Mouse (Mus musculus) intestine, embryonic 15.5 days (tissue): ENCODE results near the gene Fbxl15. TPM values are rescaled to one million over a fixed set of nuclear protein-coding genes. Genes with fewer than 3 reads are reported as not detected.

Source experiments
- ATAC-seq: fragments of 200-750 bp; cut with Nextera tagmentation; 2 replicates; pipeline ENCODE4 v1.8.0; 2017; ENCODE audit warnings: moderate TSS enrichment, moderate library complexity
- H3K27ac ChIP-seq: fragments of 300-500 bp; sonication (generic); 2 replicates; pipeline ENCODE4 v1.5.1; 2015; ENCODE audit warnings: mild to moderate bottlenecking, inconsistent platforms
- H3K27me3 ChIP-seq: fragments of 300-500 bp; sonication (generic); replicated peaks from 2 replicates; pipeline ENCODE4 v1.6.1; 2015; ENCODE audit warnings: inconsistent platforms
- H3K36me3 ChIP-seq: fragments of 300-500 bp; sonication (generic); 2 replicates; pipeline ENCODE4 v1.6.1; 2015; ENCODE audit warnings: inconsistent platforms
- H3K4me1 ChIP-seq: fragments of 300-500 bp; sonication (generic); replicated peaks from 2 replicates; pipeline ENCODE4 v1.6.1; 2015; ENCODE audit warnings: inconsistent platforms
- H3K4me2 ChIP-seq: fragments of 300-500 bp; sonication (generic); replicated peaks from 2 replicates; pipeline ENCODE4 v1.6.1; 2015; ENCODE audit warnings: mild to moderate bottlenecking, inconsistent platforms
- H3K4me3 ChIP-seq: fragments of 300-500 bp; sonication (generic); replicated peaks from 2 replicates; pipeline ENCODE4 v1.5.1; 2015; ENCODE audit warnings: inconsistent platforms
- H3K9ac ChIP-seq: fragments of 300-500 bp; sonication (generic); 2 replicates; pipeline ENCODE4 v1.6.1; 2015; ENCODE audit warnings: inconsistent platforms
- H3K9me3 ChIP-seq: fragments of 300-500 bp; sonication (generic); 2 replicates; pipeline ENCODE4 v1.6.1; 2016; ENCODE audit warnings: inconsistent platforms
- WGBS: fragments of 180-500 bp; shearing (Covaris S2); methylation state at CpG from one replicate; pipeline ENCODE4 v1.1.7; 2015; 5-methylcytosine and 5-hydroxymethylcytosine counted together
- polyA plus RNA-seq: library from polyadenylated mRNA; unstranded; fragments of >200 nt; fragmentation: Nextera tagmentation; extraction: Ambion mirVana; gene quantifications from 2 replicates; pipeline ENCODE4 v1.2.1, GENCODE M21; 2015

Fbxl15 gene
- polyA plus RNA-seq, 1 experiment from 2014 or later = 15.6 TPM

- Histone ChIP-seq H3K27ac (no peak overlapping the region), H3K4me3 (no peak overlapping the region), H3K4me2 (no peak overlapping the region), H3K9me3 (no peaks in the 10 kb centered on the region), H3K4me1 (peaks cover 30% of the 10 kb centered on the region), H3K27me3 (0 out of 2 replicates have a peak, but pooled peaks cover 10% of the 10 kb centered on the region), H3K9ac (no peak overlapping the region), H3K36me3 (peaks cover 12% of the 10 kb centered on the region)
- ATAC-seq = no peak
- WGBS = 91% methylated on average over 12 of the region's 12 CpGs
Measured at GRCm38 (mm10) chr19:46310312-46310865, 17.6 kb upstream of the Fbxl15 start.

GRCm38 (mm10) chr19:46311341-46311740 lies 16.6 kb upstream of the Fbxl15 start:
- ATAC-seq = no peak
- Histone ChIP-seq H3K9me3 (no peaks in the 10 kb centered on the region), H3K27ac (no peak overlapping the region), H3K4me3 (no peak overlapping the region), H3K4me1 (peaks cover 28% of the 10 kb centered on the region), H3K36me3 (peaks cover 12% of the 10 kb centered on the region), H3K4me2 (no peak overlapping the region), H3K27me3 (peaks cover 14% of the 10 kb centered on the region), H3K9ac (no peak overlapping the region)
- WGBS = 84% methylated on average over 9 of the region's 9 CpGs

- peaks cover 9% of the 10 kb centered on the region for H3K36me3 ChIP-seq
- 90% methylated on average over 21 of the region's 21 CpGs for whole genome bisulfite sequencing
- H3K27me3 ChIP-seq = peaks cover 26% of the 10 kb centered on the region
- no peak overlapping the region for H3K27ac ChIP-seq
- no peaks in the 10 kb centered on the region for H3K9me3 ChIP-seq
- H3K4me3 ChIP-seq = no peak overlapping the region
- no peak overlapping the region for H3K4me2 ChIP-seq
- 0 out of 2 replicates have a peak overlapping the region, but pooled peaks have one; percentile 23 for H3K9ac ChIP-seq
- peaks cover 39% of the 10 kb centered on the region for H3K4me1 ChIP-seq
- no peak for ATAC-seq
Measured at GRCm38 (mm10) chr19:46312566-46312965, 15.4 kb upstream of the Fbxl15 start.

- Histone ChIP-seq H3K4me1 (peaks cover 43% of the 10 kb centered on the region), H3K9ac (no peak overlapping the region), H3K9me3 (no peaks in the 10 kb centered on the region), H3K27ac (no peak overlapping the region), H3K4me3 (no peak overlapping the region), H3K36me3 (peaks cover 7% of the 10 kb centered on the region), H3K4me2 (no peak overlapping the region), H3K27me3 (peaks cover 32% of the 10 kb centered on the region)
- no peak for ATAC-seq
- 87% methylated on average over 9 of the region's 9 CpGs for WGBS
Measured at GRCm38 (mm10) chr19:46313116-46313515, 14.9 kb upstream of the Fbxl15 start.

GRCm38 (mm10) chr19:46313591-46313990 lies 14.4 kb upstream of the Fbxl15 start:
- H3K36me3 ChIP-seq = peaks cover 7% of the 10 kb centered on the region
- H3K9me3 ChIP-seq = no peaks in the 10 kb centered on the region
- no peak overlapping the region for H3K27ac ChIP-seq
- ATAC-seq = no peak
- peaks cover 43% of the 10 kb centered on the region for H3K4me1 ChIP-seq
- H3K27me3 ChIP-seq = peaks cover 37% of the 10 kb centered on the region
- H3K9ac ChIP-seq = no peak overlapping the region
- no peak overlapping the region for H3K4me3 ChIP-seq
- no peak overlapping the region for H3K4me2 ChIP-seq
- WGBS = 68% methylated on average over 6 of the region's 6 CpGs

GRCm38 (mm10) chr19:46314151-46314601 lies 13.8 kb upstream of the Fbxl15 start:
- H3K9ac ChIP-seq = no peak overlapping the region
- WGBS = 22% methylated on average over 18 of the region's 18 CpGs
- H3K4me2 ChIP-seq = peak overlapping the region; percentile 77
- H3K27ac ChIP-seq = peak overlapping the region; percentile 57; the same call in 1 of the 2 replicates
- no peak overlapping the region for H3K4me3 ChIP-seq
- H3K36me3 ChIP-seq = peaks cover 7% of the 10 kb centered on the region
- peaks cover 45% of the 10 kb centered on the region for H3K4me1 ChIP-seq
- H3K9me3 ChIP-seq = no peaks in the 10 kb centered on the region
- ATAC-seq = no peak
- peaks cover 43% of the 10 kb centered on the region for H3K27me3 ChIP-seq

- Histone ChIP-seq H3K4me2 (peak overlapping the region; percentile 77), H3K27ac (peak overlapping the region; percentile 57), H3K4me1 (peaks cover 49% of the 10 kb centered on the region), H3K36me3 (peaks cover 7% of the 10 kb centered on the region), H3K9me3 (no peaks in the 10 kb centered on the region), H3K4me3 (peak overlapping the region; percentile 7; the same call in 1 of the 2 replicates), H3K27me3 (peaks cover 51% of the 10 kb centered on the region), H3K9ac (no peak overlapping the region; the same call in 1 of the 2 replicates)
- no peak for ATAC-seq
- WGBS = 19% methylated on average over 14 of the region's 14 CpGs
Measured at GRCm38 (mm10) chr19:46314872-46315742, 12.9 kb upstream of the Fbxl15 start.

- Histone ChIP-seq H3K27ac (peak overlapping the region; percentile 85), H3K36me3 (peaks cover 7% of the 10 kb centered on the region; the same call in 1 of the 2 replicates), H3K27me3 (peaks cover 58% of the 10 kb centered on the region), H3K9me3 (no peaks in the 10 kb centered on the region), H3K4me2 (peak overlapping the region; percentile 77), H3K4me3 (peak overlapping the region; percentile 54), H3K9ac (peak overlapping the region; percentile 66), H3K4me1 (peaks cover 49% of the 10 kb centered on the region)
- ATAC-seq = peak; percentile 65
- WGBS = 27% methylated on average over 12 of the region's 12 CpGs
Measured at GRCm38 (mm10) chr19:46315752-46316610, 12.0 kb upstream of the Fbxl15 start.

- 26% methylated on average over 15 of the region's 15 CpGs for WGBS
- Histone ChIP-seq H3K9me3 (no peaks in the 10 kb centered on the region), H3K4me1 (peaks cover 59% of the 10 kb centered on the region), H3K27me3 (peaks cover 63% of the 10 kb centered on the region), H3K9ac (peak overlapping the region; percentile 66), H3K27ac (peak overlapping the region; percentile 85), H3K4me2 (peak overlapping the region; percentile 77), H3K36me3 (peaks cover 5% of the 10 kb centered on the region; the same call in 1 of the 2 replicates), H3K4me3 (peak overlapping the region; percentile 54)
- ATAC-seq = no peak
Measured at GRCm38 (mm10) chr19:46316846-46317545, 11.0 kb upstream of the Fbxl15 start.

GRCm38 (mm10) chr19:46317546-46317885 lies 10.5 kb upstream of the Fbxl15 start:
- Histone ChIP-seq H3K9me3 (no peaks in the 10 kb centered on the region), H3K4me1 (peaks cover 60% of the 10 kb centered on the region), H3K27me3 (peaks cover 63% of the 10 kb centered on the region), H3K9ac (peak overlapping the region; percentile 66), H3K4me2 (peak overlapping the region; percentile 77), H3K36me3 (peaks cover 2% of the 10 kb centered on the region; the same call in 1 of the 2 replicates), H3K4me3 (peak overlapping the region; percentile 54), H3K27ac (peak overlapping the region; percentile 85)
- peak; percentile 0; the same call in 1 of the 2 replicates for ATAC-seq
- under 1% methylated on average over 47 of the region's 48 CpGs for WGBS

- Histone ChIP-seq H3K4me1 (peaks cover 60% of the 10 kb centered on the region), H3K27ac (peak overlapping the region; percentile 85), H3K9me3 (no peaks in the 10 kb centered on the region), H3K4me3 (peak overlapping the region; percentile 54), H3K9ac (peak overlapping the region; percentile 66), H3K27me3 (peaks cover 67% of the 10 kb centered on the region), H3K36me3 (no peaks in the 10 kb centered on the region), H3K4me2 (peak overlapping the region; percentile 77)
- WGBS = 2% methylated on average over 16 of the region's 42 CpGs
- peak; percentile 29 for ATAC-seq
Measured at GRCm38 (mm10) chr19:46318031-46318471, 9.9 kb upstream of the Fbxl15 start.
